10 mouse cellular contexts compared by ENCODE assay signal in genomic region chr9:44599616-44600015, GRCm38 (mm10). TPM values are rescaled to one million over a fixed set of nuclear protein-coding genes. Genes with fewer than 3 reads are reported as not detected.
DNase-seq lines count a peak whose midpoint lies in the region; ATAC-seq and TF ChIP-seq lines count a peak whose summit lies in the region.
"Had no signal": no experiment of that assay in that cellular context is flagged by ENCODE, and none has a peak within 500 bp of the region (broad histone marks: within the 10 kb centered on the region; RNA-seq: fewer than 3 reads in every experiment).

No protein-coding gene starts in this region.

- H3K36me3 ChIP-seq in heart, embryonic 11.5 days (ENCODE audit: control insufficient read depth, insufficient read depth, low read length), result no peaks in the 10 kb centered on the region
- no peaks in the 10 kb centered on the region for H3K36me3 ChIP-seq in midbrain, embryonic 12.5 days
- H3K36me3 ChIP-seq in midbrain, embryonic 15.5 days (replicated peaks), result no peaks in the 10 kb centered on the region
- no peaks in the 10 kb centered on the region for H3K36me3 ChIP-seq in stomach, postnatal 0 days (ENCODE audit: control insufficient read depth, insufficient read depth, low read length)

- no peak for DNase-seq in heart, postnatal 10 days
- peak; percentile 38 to 69 for DNase-seq in kidney, postnatal 25 days
- DNase-seq in stomach, postnatal 0 days (ENCODE audit: low spot score), result peak; percentile 48
- DNase-seq in cerebellum, postnatal 4 days (ENCODE audit: low spot score in 2 of 2), result no peak

- WGBS in heart, embryonic 11.5 days (ENCODE audit: insufficient replicate concordance), result 21% methylated on average over 4 of the region's 6 CpGs
- 20% methylated on average over 4 of the region's 6 CpGs for WGBS in midbrain, embryonic 12.5 days
- 22% methylated on average over 5 of the region's 6 CpGs for WGBS in midbrain, embryonic 15.5 days
- WGBS in stomach, postnatal 0 days, result 11% methylated on average over 6 of the region's 6 CpGs

- H3K27ac ChIP-seq in heart, embryonic 11.5 days (ENCODE audit: low read depth, low read length), result no peak overlapping the region
- H3K27ac ChIP-seq in midbrain, embryonic 12.5 days (replicated peaks), result no peak overlapping the region
- H3K27ac ChIP-seq in midbrain, embryonic 15.5 days, result no peak overlapping the region
- peak overlapping the region; percentile 73 for H3K27ac ChIP-seq in stomach, postnatal 0 days (replicated peaks)
- H3K27ac ChIP-seq: layer of hippocampus, adult 2 months had no signal

- H3K4me3 ChIP-seq in heart, embryonic 11.5 days (ENCODE audit: low read depth, low read length), result peak overlapping the region; percentile 21
- no peak overlapping the region for H3K4me3 ChIP-seq in midbrain, embryonic 12.5 days
- no peak overlapping the region for H3K4me3 ChIP-seq in midbrain, embryonic 15.5 days
- H3K4me3 ChIP-seq in stomach, postnatal 0 days (ENCODE audit: low read depth, low read length), result no peak overlapping the region

- no peak for TF ChIP-seq CTCF in stomach, postnatal 0 days (IDR thresholded peaks at IDR 0.05; ENCODE audit: low read depth)

- intact Hi-C loops in heart, postnatal 10 days (cut with DNase I), result no loop called here

- peak overlapping the region; percentile 63 for H3K4me2 ChIP-seq in heart, embryonic 11.5 days
- peak overlapping the region; percentile 47 for H3K4me2 ChIP-seq in midbrain, embryonic 12.5 days (replicated peaks)
- no peak overlapping the region for H3K4me2 ChIP-seq in midbrain, embryonic 15.5 days
- peak overlapping the region; percentile 48; the same call in 1 of the 2 replicates for H3K4me2 ChIP-seq in stomach, postnatal 0 days (replicated peaks; ENCODE audit: low read depth)

- H3K27me3 ChIP-seq in heart, embryonic 11.5 days (ENCODE audit: control insufficient read depth, insufficient read depth, low read length), result no peaks in the 10 kb centered on the region
- H3K27me3 ChIP-seq in midbrain, embryonic 12.5 days, result peaks cover 15% of the 10 kb centered on the region
- no peaks in the 10 kb centered on the region for H3K27me3 ChIP-seq in midbrain, embryonic 15.5 days (replicated peaks)
- H3K27me3 ChIP-seq in stomach, postnatal 0 days (ENCODE audit: control insufficient read depth, insufficient read depth, low read length), result no peaks in the 10 kb centered on the region

- ATAC-seq in heart, embryonic 11.5 days (replicated peaks; ENCODE audit: insufficient number of reproducible peaks, low FRiP score, low TSS enrichment), result no peak
- ATAC-seq in midbrain, embryonic 12.5 days (ENCODE audit: low FRiP score, low read depth), result no peak
- no peak for ATAC-seq in midbrain, embryonic 15.5 days (replicated peaks)
- ATAC-seq in stomach, postnatal 0 days (ENCODE audit: low FRiP score, low TSS enrichment), result no peak
- no peak for ATAC-seq in erythroblast, adult 5-6 weeks (replicated peaks; ENCODE audit: low FRiP score, poor library complexity, severe bottlenecking)

- H3K4me1 ChIP-seq in heart, embryonic 11.5 days (ENCODE audit: control insufficient read depth, insufficient read depth, low read length), result peaks cover 18% of the 10 kb centered on the region
- H3K4me1 ChIP-seq in midbrain, embryonic 12.5 days, result peaks cover 29% of the 10 kb centered on the region
- peaks cover 28% of the 10 kb centered on the region for H3K4me1 ChIP-seq in midbrain, embryonic 15.5 days
- H3K4me1 ChIP-seq in stomach, postnatal 0 days (replicated peaks; ENCODE audit: control insufficient read depth, insufficient read depth), result no peaks in the 10 kb centered on the region

- no peaks in the 10 kb centered on the region for H3K9me3 ChIP-seq in heart, embryonic 11.5 days (replicated peaks; ENCODE audit: control insufficient read depth, low read length)
- no peaks in the 10 kb centered on the region for H3K9me3 ChIP-seq in midbrain, embryonic 12.5 days
- no peaks in the 10 kb centered on the region for H3K9me3 ChIP-seq in midbrain, embryonic 15.5 days
- no peaks in the 10 kb centered on the region for H3K9me3 ChIP-seq in stomach, postnatal 0 days (ENCODE audit: control insufficient read depth, low read length)

- no peak for TF ChIP-seq EP300 in stomach, postnatal 0 days (optimal IDR thresholded peaks at IDR 0.05)

- 0 out of 2 replicates have a peak overlapping the region, but pooled peaks have one; percentile 30 for H3K9ac ChIP-seq in heart, embryonic 11.5 days (ENCODE audit: low read depth, low read length)
- no peak overlapping the region for H3K9ac ChIP-seq in midbrain, embryonic 12.5 days (replicated peaks)
- no peak overlapping the region for H3K9ac ChIP-seq in midbrain, embryonic 15.5 days
- H3K9ac ChIP-seq in stomach, postnatal 0 days (ENCODE audit: low read length), result no peak overlapping the region

RNA-seq across cellular contexts. Expression of gene Ddx6, which starts 5.1 kb away (rescaled TPM):
- polyA plus RNA-seq in heart, embryonic 11.5 days (2014; fragmentation: Nextera tagmentation; extraction: Ambion mirVana), result 7.7 and 15.0 TPM in 2 replicates
- total RNA-seq in heart, postnatal 10 days (2021), result 100 to 1,000 TPM in 1 of 2 experiments, 10 to 100 TPM in 1; 96.2 to 104 TPM
- 23.8 and 25.2 TPM in 2 replicates for polyA plus RNA-seq in midbrain, embryonic 12.5 days (2016; fragmentation: Nextera tagmentation; extraction: Ambion mirVana)
- polyA plus RNA-seq in midbrain, embryonic 15.5 days (2015; fragmentation: Nextera tagmentation; extraction: Ambion mirVana), result 20.7 and 22.6 TPM in 2 replicates
- polyA plus RNA-seq in stomach, postnatal 0 days (2015; fragmentation: Nextera tagmentation; extraction: Ambion mirVana), result 7.9 and 10.4 TPM in 2 replicates
- 53.1 and 53.8 TPM in 2 replicates for total RNA-seq in erythroblast, adult 5-6 weeks (2015; ENCODE audit: low replicate concordance)
- total RNA-seq in erythroblast, adult 5-6 weeks (2017; ENCODE audit: low replicate concordance), result 109 and 114 TPM in 2 replicates

RNA-seq across cellular contexts. Expression of gene Cxcr5, which starts 37.9 kb away (rescaled TPM):
- polyA plus RNA-seq in heart, embryonic 11.5 days (2014; fragmentation: Nextera tagmentation; extraction: Ambion mirVana), result 0.06 TPM in 1 of 2 replicates, not detected in the other
- under 1 TPM; 0.24 to 0.27 TPM for total RNA-seq in heart, postnatal 10 days (2021)
- polyA plus RNA-seq in midbrain, embryonic 12.5 days (2016; fragmentation: Nextera tagmentation; extraction: Ambion mirVana), result not detected in 2 replicates
- polyA plus RNA-seq in midbrain, embryonic 15.5 days (2015; fragmentation: Nextera tagmentation; extraction: Ambion mirVana), result not detected in 2 replicates
- 0.13 and 0.21 TPM in 2 replicates for polyA plus RNA-seq in stomach, postnatal 0 days (2015; fragmentation: Nextera tagmentation; extraction: Ambion mirVana)
- not detected in 2 replicates for total RNA-seq in erythroblast, adult 5-6 weeks (2015; ENCODE audit: low replicate concordance)
- not detected in 2 replicates for total RNA-seq in erythroblast, adult 5-6 weeks (2017; ENCODE audit: low replicate concordance)
- total RNA-seq: layer of hippocampus, adult 2 months; MEL had no signal

Comparison
In these comparisons a context has a peak if more than half of its experiments do, and no peak if none do; other contexts are left out.
1. DNase-seq: peak in kidney, postnatal 25 days (2 of 2) and stomach, postnatal 0 days (single experiment); none in heart, postnatal 10 days (0 of 2) and cerebellum, postnatal 4 days (0 of 2).